Mouse (Mus musculus): ENCODE data around the gene 4930558K02Rik. TPM values are rescaled to one million over a fixed set of nuclear protein-coding genes. Genes with fewer than 3 reads are reported as not detected.

Gene 4930558K02Rik
- polyA plus RNA-seq (2012; rRNA removed), result not detected in 2 replicates

GRCm38 (mm10) chr1:161979536-161979935, at the start of gene 4930558K02Rik:
4930558K02Rik (minus strand) TSS chr1:161979636.
- Histone ChIP-seq H3K36me3 (ENCODE audit: control insufficient read depth, insufficient read depth, low read length) (no peaks in the 10 kb centered on the region), H3K27ac (ENCODE audit: insufficient read depth, low read depth, low read length) (no peak within 1 kb of the TSS), H3K27me3 (ENCODE audit: control insufficient read depth, insufficient read depth, low read length) (no peaks in the 10 kb centered on the region), H3K4me3 (ENCODE audit: low read depth, low read length) (no peak within 1 kb of the TSS), H3K4me1 (ENCODE audit: control insufficient read depth, insufficient read depth, insufficient read length, low read length) (peaks cover 3% of the 10 kb centered on the region; the same call in 1 of the 2 replicates)
- WGBS, result 76% methylated on average over 1 of the region's 1 CpGs
- no peak for TF ChIP-seq POLR2A (IDR thresholded peaks at IDR 0.05; ENCODE audit: low read depth, low read length)
- TF ChIP-seq CTCF (IDR thresholded peaks at IDR 0.05; ENCODE audit: extremely low read depth, insufficient read length, insufficient replicate concordance, low read depth, low read length), result no peak

GRCm38 (mm10) chr1:162023681-162024270, 44.3 kb upstream of the 4930558K02Rik start:
- H3K27ac ChIP-seq (ENCODE audit: insufficient read depth, low read depth, low read length), result no peak overlapping the region
- H3K27me3 ChIP-seq (ENCODE audit: control insufficient read depth, insufficient read depth, low read length), result no peaks in the 10 kb centered on the region
- H3K4me3 ChIP-seq (ENCODE audit: low read depth, low read length), result no peak overlapping the region
- WGBS, result 76% methylated on average over 8 of the region's 8 CpGs
- H3K36me3 ChIP-seq (ENCODE audit: control insufficient read depth, insufficient read depth, low read length), result no peaks in the 10 kb centered on the region
- TF ChIP-seq CTCF (IDR thresholded peaks at IDR 0.05; ENCODE audit: extremely low read depth, insufficient read length, insufficient replicate concordance, low read depth, low read length) (no peak), POLR2A (IDR thresholded peaks at IDR 0.05; ENCODE audit: low read depth, low read length) (no peak)
- H3K4me1 ChIP-seq (ENCODE audit: control insufficient read depth, insufficient read depth, insufficient read length, low read length), result no peaks in the 10 kb centered on the region

DNA sequence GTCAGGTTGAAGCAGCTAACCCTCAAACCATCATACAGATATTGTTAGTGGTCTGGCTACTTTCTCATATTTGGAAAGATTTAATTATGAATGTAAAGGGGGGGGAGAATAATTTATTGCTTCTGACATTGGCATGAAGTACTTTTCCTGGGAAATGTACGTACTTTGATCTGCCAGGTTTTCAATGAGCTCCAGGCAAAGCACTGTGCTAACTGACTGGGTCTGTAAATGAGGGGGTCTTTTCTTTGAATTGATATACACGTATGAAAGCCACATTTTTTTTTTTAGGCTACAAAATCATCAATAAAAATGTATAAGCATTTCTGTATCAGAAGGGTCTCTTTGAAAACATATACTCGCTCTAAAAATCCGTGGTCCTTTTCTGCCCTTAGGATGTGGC, 41.3 kb upstream of the 4930558K02Rik start:
- WGBS, result 84% methylated on average over 4 of the region's 4 CpGs
- Histone ChIP-seq H3K4me3 (ENCODE audit: low read depth, low read length) (no peak overlapping the region), H3K4me1 (ENCODE audit: control insufficient read depth, insufficient read depth, insufficient read length, low read length) (no peaks in the 10 kb centered on the region), H3K27ac (ENCODE audit: insufficient read depth, low read depth, low read length) (no peak overlapping the region), H3K36me3 (ENCODE audit: control insufficient read depth, insufficient read depth, low read length) (no peaks in the 10 kb centered on the region), H3K27me3 (ENCODE audit: control insufficient read depth, insufficient read depth, low read length) (no peaks in the 10 kb centered on the region)
- TF ChIP-seq POLR2A (IDR thresholded peaks at IDR 0.05; ENCODE audit: low read depth, low read length) (no peak), CTCF (IDR thresholded peaks at IDR 0.05; ENCODE audit: extremely low read depth, insufficient read length, insufficient replicate concordance, low read depth, low read length) (no peak)

- 87% methylated on average over 7 of the region's 7 CpGs for WGBS
- Histone ChIP-seq H3K27me3 (ENCODE audit: control insufficient read depth, insufficient read depth, low read length) (no peaks in the 10 kb centered on the region), H3K4me1 (ENCODE audit: control insufficient read depth, insufficient read depth, insufficient read length, low read length) (no peaks in the 10 kb centered on the region), H3K4me3 (ENCODE audit: low read depth, low read length) (no peak overlapping the region), H3K36me3 (ENCODE audit: control insufficient read depth, insufficient read depth, low read length) (no peaks in the 10 kb centered on the region), H3K27ac (ENCODE audit: insufficient read depth, low read depth, low read length) (no peak overlapping the region)
- TF ChIP-seq CTCF (IDR thresholded peaks at IDR 0.05; ENCODE audit: extremely low read depth, insufficient read length, insufficient replicate concordance, low read depth, low read length) (no peak), POLR2A (IDR thresholded peaks at IDR 0.05; ENCODE audit: low read depth, low read length) (no peak)
These were observed 40.9 kb upstream of the 4930558K02Rik start for GRCm38 (mm10) chr1:162020303-162020731.

GRCm38 (mm10) chr1:162018601-162018977, 39.2 kb upstream of the 4930558K02Rik start:
- no peak overlapping the region for H3K27ac ChIP-seq (ENCODE audit: insufficient read depth, low read depth, low read length)
- H3K36me3 ChIP-seq (ENCODE audit: control insufficient read depth, insufficient read depth, low read length), result no peaks in the 10 kb centered on the region
- WGBS, result 74% methylated on average over 6 of the region's 6 CpGs
- H3K27me3 ChIP-seq (ENCODE audit: control insufficient read depth, insufficient read depth, low read length), result no peaks in the 10 kb centered on the region
- H3K4me3 ChIP-seq (ENCODE audit: low read depth, low read length), result no peak overlapping the region
- TF ChIP-seq CTCF (IDR thresholded peaks at IDR 0.05; ENCODE audit: extremely low read depth, insufficient read length, insufficient replicate concordance, low read depth, low read length) (no peak), POLR2A (IDR thresholded peaks at IDR 0.05; ENCODE audit: low read depth, low read length) (no peak)
- H3K4me1 ChIP-seq (ENCODE audit: control insufficient read depth, insufficient read depth, insufficient read length, low read length), result peaks cover under 1% of the 10 kb centered on the region; the same call in 1 of the 2 replicates

- 65% methylated on average over 13 of the region's 13 CpGs for WGBS
- Histone ChIP-seq H3K27ac (ENCODE audit: insufficient read depth, low read depth, low read length) (no peak overlapping the region), H3K4me1 (ENCODE audit: control insufficient read depth, insufficient read depth, insufficient read length, low read length) (peaks cover 3% of the 10 kb centered on the region; the same call in 1 of the 2 replicates), H3K27me3 (ENCODE audit: control insufficient read depth, insufficient read depth, low read length) (no peaks in the 10 kb centered on the region), H3K36me3 (ENCODE audit: control insufficient read depth, insufficient read depth, low read length) (no peaks in the 10 kb centered on the region), H3K4me3 (ENCODE audit: low read depth, low read length) (no peak overlapping the region)
- TF ChIP-seq CTCF (IDR thresholded peaks at IDR 0.05; ENCODE audit: extremely low read depth, insufficient read length, insufficient replicate concordance, low read depth, low read length), result no peak
- no peak for TF ChIP-seq POLR2A (IDR thresholded peaks at IDR 0.05; ENCODE audit: low read depth, low read length)
These were observed 38.7 kb upstream of the 4930558K02Rik start for GRCm38 (mm10) chr1:162017975-162018600.

DNA sequence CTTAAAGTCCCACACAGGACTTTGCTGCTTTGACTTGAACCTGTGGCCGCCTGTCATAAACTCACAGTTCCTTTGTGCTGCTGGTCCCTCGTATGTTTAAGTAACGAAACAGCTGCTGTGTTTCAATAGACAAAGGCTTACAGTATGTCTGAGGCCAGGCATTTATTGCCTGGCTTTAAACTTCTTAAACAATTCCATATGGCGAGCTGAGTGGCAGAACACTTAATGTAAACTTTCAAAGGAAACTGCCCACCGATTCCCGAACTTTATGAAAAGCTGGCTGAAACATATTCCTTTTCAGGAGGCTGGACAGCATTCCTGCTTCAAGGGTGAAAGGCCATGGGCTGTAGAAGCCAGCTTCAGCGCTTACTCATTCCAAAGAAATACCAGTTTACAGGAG, 37.5 kb upstream of the 4930558K02Rik start:
- Histone ChIP-seq H3K4me3 (ENCODE audit: low read depth, low read length) (no peak overlapping the region), H3K36me3 (ENCODE audit: control insufficient read depth, insufficient read depth, low read length) (no peaks in the 10 kb centered on the region), H3K27ac (ENCODE audit: insufficient read depth, low read depth, low read length) (no peak overlapping the region), H3K4me1 (ENCODE audit: control insufficient read depth, insufficient read depth, insufficient read length, low read length) (peaks cover 3% of the 10 kb centered on the region; the same call in 1 of the 2 replicates), H3K27me3 (ENCODE audit: control insufficient read depth, insufficient read depth, low read length) (no peaks in the 10 kb centered on the region)
- WGBS, result 36% methylated on average over 7 of the region's 7 CpGs
- TF ChIP-seq CTCF (IDR thresholded peaks at IDR 0.05; ENCODE audit: extremely low read depth, insufficient read length, insufficient replicate concordance, low read depth, low read length), result no peak
- no peak for TF ChIP-seq POLR2A (IDR thresholded peaks at IDR 0.05; ENCODE audit: low read depth, low read length)

All from small intestine, adult 2 months (tissue).